Mouse (Mus musculus): ENCODE results near the gene Rnase10. TPM values are rescaled to one million over a fixed set of nuclear protein-coding genes. Genes with fewer than 3 reads are reported as not detected.

Gene Rnase10
- 0.25 TPM in 1 of 2 replicates, not detected in the other for total RNA-seq (2023)

DNA sequence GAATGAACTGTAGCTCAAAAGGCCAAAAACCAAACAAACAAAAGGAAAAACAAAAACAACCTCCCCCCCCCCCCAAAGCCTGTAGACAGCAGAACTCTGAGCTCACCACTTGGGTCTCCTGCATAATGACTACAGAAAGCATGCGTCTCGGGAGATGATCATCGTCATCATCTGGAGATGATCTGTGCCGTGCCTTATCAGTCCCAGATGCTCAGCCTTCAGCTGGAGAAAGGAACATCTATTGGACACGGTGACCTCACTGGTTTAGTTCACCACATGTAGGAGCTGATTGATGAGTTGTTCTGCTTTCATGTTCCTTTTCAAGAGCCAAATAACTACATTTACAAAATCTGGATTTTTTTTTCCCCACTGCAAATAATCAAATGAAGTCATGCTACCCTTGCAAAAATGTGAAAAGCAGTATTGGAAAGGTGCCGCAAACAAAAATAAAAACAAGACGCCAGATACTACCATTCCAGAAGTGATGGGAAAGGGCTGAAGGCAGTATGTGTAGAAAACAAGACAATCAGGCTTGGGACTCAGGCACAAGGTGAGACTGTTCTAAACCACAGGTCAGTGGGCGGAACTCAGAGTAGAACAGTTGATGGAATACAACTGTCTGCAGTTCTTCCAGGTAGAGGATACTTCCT, at the start of gene Rnase10:
TSS of gene Rnase10 (plus strand) at position 600 of the 650 bp plus-strand sequence.

DNA sequence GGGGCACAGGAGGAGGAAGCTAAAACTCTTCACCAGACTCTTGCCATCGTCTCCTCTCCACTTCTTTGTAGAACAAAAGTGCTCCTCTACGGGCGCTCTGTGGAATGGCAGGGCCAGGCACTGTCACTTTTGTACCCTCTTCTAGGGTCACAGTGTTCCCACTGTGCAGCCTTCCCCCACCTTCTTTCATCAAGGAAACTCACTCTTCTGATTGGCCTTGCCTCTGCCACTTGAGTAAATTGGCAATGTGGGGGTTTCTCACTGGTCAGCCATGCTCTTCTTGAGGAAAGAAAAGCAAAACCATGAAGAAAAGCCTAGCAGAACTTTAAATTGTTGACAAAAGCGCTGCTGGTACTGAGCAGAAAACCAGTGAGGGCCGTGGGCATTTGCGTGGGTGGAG, 34.2 kb downstream of the Rnase10 start, which contains the start of gene Rnase9:
TSS of gene Rnase9 (minus strand) at position 101 of the 400 bp plus-strand sequence.

DNA sequence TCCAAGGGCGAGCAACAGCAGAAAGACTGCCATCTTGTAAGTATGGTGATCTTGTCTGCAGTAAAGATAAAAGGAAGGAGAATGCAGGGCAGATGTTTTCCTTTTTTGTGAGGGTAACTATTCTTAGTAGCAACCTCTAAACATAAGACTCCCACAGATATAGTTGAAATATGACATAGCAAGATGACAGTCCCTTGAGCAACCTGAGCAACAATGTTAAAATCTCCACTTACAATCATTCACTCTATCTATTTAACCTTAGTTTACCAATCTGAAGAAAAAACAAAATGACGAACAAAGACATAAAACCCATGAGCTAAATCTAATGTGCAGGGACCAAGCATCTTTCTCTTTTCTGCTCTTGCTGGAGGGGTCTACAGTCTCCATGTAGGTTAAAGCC, 42.5 kb downstream of the Rnase10 start, which contains the start of gene Rnase11:
TSS of gene Rnase11 (minus strand) at position 101 of the 400 bp plus-strand sequence.

DNA sequence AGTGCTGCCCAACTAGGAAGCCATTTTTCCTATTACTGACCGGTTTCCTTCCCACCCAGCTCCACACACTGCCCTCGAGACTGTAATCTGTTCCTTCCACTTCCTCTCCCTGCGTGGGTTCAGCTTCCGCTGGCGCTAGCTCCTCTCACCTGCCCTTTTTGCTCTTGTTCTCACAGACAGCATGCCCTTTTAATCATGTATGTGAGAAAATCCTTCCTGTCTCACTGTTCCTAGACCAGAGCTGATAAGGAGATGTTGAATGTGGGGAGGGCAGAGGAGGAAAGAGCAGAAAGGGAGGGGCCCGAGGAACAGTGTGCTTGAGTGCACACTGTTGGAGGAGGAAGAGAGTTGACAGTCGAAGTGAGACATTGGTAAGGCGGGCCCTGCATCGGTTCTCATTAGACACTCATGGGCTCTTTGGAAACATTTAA, 49.9 kb downstream of the Rnase10 start, which contains the start of gene Rnase12:
TSS of gene Rnase12 (minus strand) at position 261 of the 431 bp plus-strand sequence.

Other genes with a start within 250 kb of the Rnase10 start
- gene Ttc5, start 222.2 kb upstream of the Rnase10 start, total RNA-seq (2023): 28.0 and 39.4 TPM in 2 replicates
- not detected in 2 replicates for gene Ccnb1ip1, start 200.0 kb upstream of the Rnase10 start, total RNA-seq (2023)
- 23.5 and 35.4 TPM in 2 replicates for gene Parp2, start 199.9 kb upstream of the Rnase10 start, total RNA-seq (2023)
- 33.7 and 51.6 TPM in 2 replicates for gene Tep1, start 137.2 kb upstream of the Rnase10 start, total RNA-seq (2023)
- 0.13 and 0.18 TPM in 2 replicates for gene Klhl33, start 110.2 kb upstream of the Rnase10 start, total RNA-seq (2023)
- gene Osgep, start 82.9 kb upstream of the Rnase10 start, total RNA-seq (2023): 14.8 and 15.6 TPM in 2 replicates
- 11.9 and 13.5 TPM in 2 replicates for gene Apex1, start 82.8 kb upstream of the Rnase10 start, total RNA-seq (2023)
- gene Pip4p1, start 76.9 kb upstream of the Rnase10 start, total RNA-seq (2023): 64.3 and 86.6 TPM in 2 replicates
- 55.5 and 66.9 TPM in 2 replicates for gene Pnp, start 76.7 kb upstream of the Rnase10 start, total RNA-seq (2023)
- gene Gm49342, start 63.2 kb upstream of the Rnase10 start, total RNA-seq (2023): 43.8 and 69.2 TPM in 2 replicates
- gene Pnp2, start 51.8 kb upstream of the Rnase10 start, total RNA-seq (2023): 4.6 and 5.7 TPM in 2 replicates
- gene Rnase9, start 34.1 kb downstream of the Rnase10 start, total RNA-seq (2023): not detected in 2 replicates
- not detected in 2 replicates for gene Rnase11, start 42.4 kb downstream of the Rnase10 start, total RNA-seq (2023)
- not detected in 2 replicates for gene Rnase12, start 49.9 kb downstream of the Rnase10 start, total RNA-seq (2023)
- not detected in 2 replicates for gene Olfr750, start 66.7 kb downstream of the Rnase10 start, total RNA-seq (2023)
- gene Rnase4, start 83.3 kb downstream of the Rnase10 start, total RNA-seq (2023): 3.6 and 5.4 TPM in 2 replicates
- gene Ang, start 83.4 kb downstream of the Rnase10 start, total RNA-seq (2023): 2.0 and 3.2 TPM in 2 replicates
- not detected in 2 replicates for gene Eddm3b, start 106.7 kb downstream of the Rnase10 start, total RNA-seq (2023)
- 16.8 and 24.9 TPM in 2 replicates for gene Rnase6, start 116.2 kb downstream of the Rnase10 start, total RNA-seq (2023)
- not detected in 2 replicates for gene Rnase1, start 139.0 kb downstream of the Rnase10 start, total RNA-seq (2023)
- gene Rnase2b, start 154.5 kb downstream of the Rnase10 start, total RNA-seq (2023): 1.1 and 1.8 TPM in 2 replicates
- not detected in 2 replicates for gene Ang2, start 191.4 kb downstream of the Rnase10 start, total RNA-seq (2023)
- not detected in 2 replicates for gene Ear14, start 195.6 kb downstream of the Rnase10 start, total RNA-seq (2023)
- 17.9 and 43.5 TPM in 2 replicates for gene Rnase2a, start 248.4 kb downstream of the Rnase10 start, total RNA-seq (2023)